Mouse (Mus musculus) kidney, embryonic 15.5 days (tissue): ENCODE results near the gene Hoxd12. TPM values are rescaled to one million over a fixed set of nuclear protein-coding genes. Genes with fewer than 3 reads are reported as not detected.

ENCODE experiments used
- ATAC-seq: fragments of 200-750 bp; cut with Nextera tagmentation; replicated peaks from 2 replicates; pipeline ENCODE4 v1.8.0; 2017; ENCODE audit warnings: moderate TSS enrichment; ENCODE audit not compliant: low FRiP score
- H3K27ac ChIP-seq: fragments of 300-500 bp; sonication (generic); 2 replicates; pipeline ENCODE4 v1.5.1; 2015; ENCODE audit warnings: mild to moderate bottlenecking, inconsistent platforms
- H3K27me3 ChIP-seq: fragments of 300-500 bp; sonication (generic); 2 replicates; pipeline ENCODE4 v1.6.1; 2015; ENCODE audit warnings: inconsistent platforms
- H3K36me3 ChIP-seq: fragments of 300-500 bp; sonication (generic); 2 replicates; pipeline ENCODE4 v1.6.1; 2015; ENCODE audit warnings: inconsistent platforms
- H3K4me1 ChIP-seq: fragments of 300-500 bp; sonication (generic); 2 replicates; pipeline ENCODE4 v1.6.1; 2015; ENCODE audit warnings: inconsistent platforms
- H3K4me2 ChIP-seq: fragments of 300-500 bp; sonication (generic); 2 replicates; pipeline ENCODE4 v1.6.1; 2015; ENCODE audit warnings: moderate library complexity, mild to moderate bottlenecking, inconsistent platforms
- H3K4me3 ChIP-seq: fragments of 300-500 bp; sonication (generic); replicated peaks from 2 replicates; pipeline ENCODE4 v1.5.1; 2015; ENCODE audit warnings: mild to moderate bottlenecking, inconsistent platforms
- H3K9ac ChIP-seq: fragments of 300-500 bp; sonication (generic); 2 replicates; pipeline ENCODE4 v1.6.1; 2015; ENCODE audit warnings: mild to moderate bottlenecking, inconsistent platforms
- H3K9me3 ChIP-seq: fragments of 300-500 bp; sonication (generic); replicated peaks from 2 replicates; pipeline ENCODE4 v1.6.1; 2016; ENCODE audit warnings: inconsistent platforms
- WGBS: fragments of 180-500 bp; shearing (Covaris S2); methylation state at CpG from one replicate; pipeline ENCODE4 v1.1.7; 2015; ENCODE audit warnings: mixed read lengths; 5-methylcytosine and 5-hydroxymethylcytosine counted together
- polyA plus RNA-seq: library from polyadenylated mRNA; unstranded; fragments of >200 nt; fragmentation: Nextera tagmentation; extraction: Ambion mirVana; gene quantifications from 2 replicates; pipeline ENCODE4 v1.2.1, GENCODE M21; 2015

Hoxd12 gene
- polyA plus RNA-seq, 1 experiment from 2014 or later, result 6.4 TPM

GRCm38 (mm10) chr2:74701949-74702819 is 27.4 kb downstream of the Hoxd12 start:
- Histone ChIP-seq H3K36me3 (no peaks in the 10 kb centered on the region), H3K4me1 (peaks cover 43% of the 10 kb centered on the region), H3K9me3 (no peaks in the 10 kb centered on the region), H3K9ac (no peak overlapping the region), H3K27ac (peak overlapping the region; percentile 100), H3K4me3 (peak overlapping the region; percentile 23), H3K27me3 (0 out of 2 replicates have a peak, but pooled peaks cover 7% of the 10 kb centered on the region), H3K4me2 (peak overlapping the region; percentile 75)
- ATAC-seq, result no peak
- 13% methylated on average over 17 of the region's 17 CpGs for WGBS

DNA sequence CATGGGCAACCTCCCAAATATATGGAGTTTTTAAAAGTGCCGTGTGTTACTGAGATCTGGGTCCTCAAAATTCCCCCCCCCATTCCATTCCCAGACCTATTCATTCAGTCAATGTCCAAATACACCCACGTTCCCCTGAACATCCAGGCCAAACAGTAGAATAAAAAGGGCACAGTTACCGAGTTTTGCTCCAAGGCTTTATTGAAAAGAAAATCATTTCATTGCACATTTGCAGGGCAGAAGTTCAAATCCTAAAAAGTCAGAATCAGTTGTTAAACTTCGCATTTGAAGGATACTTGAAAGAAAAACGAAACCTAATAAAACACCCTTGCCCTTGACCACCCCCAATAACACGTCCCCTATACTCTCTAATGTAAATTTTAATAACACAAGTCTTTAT is 28.0 kb downstream of the Hoxd12 start:
- no peaks in the 10 kb centered on the region for H3K9me3 ChIP-seq
- peak overlapping the region; percentile 100 for H3K27ac ChIP-seq
- 0 out of 2 replicates have a peak, but pooled peaks cover 7% of the 10 kb centered on the region for H3K27me3 ChIP-seq
- ATAC-seq, result no peak
- H3K4me1 ChIP-seq, result peaks cover 47% of the 10 kb centered on the region
- H3K36me3 ChIP-seq, result no peaks in the 10 kb centered on the region
- 39% methylated on average over 6 of the region's 6 CpGs for WGBS
- peak overlapping the region; percentile 12; the same call in 1 of the 2 replicates for H3K4me3 ChIP-seq
- peak overlapping the region; percentile 75 for H3K4me2 ChIP-seq
- H3K9ac ChIP-seq, result no peak overlapping the region

GRCm38 (mm10) chr2:74703317-74703716 is 28.5 kb downstream of the Hoxd12 start:
- H3K36me3 ChIP-seq, result no peaks in the 10 kb centered on the region
- peak overlapping the region; percentile 100 for H3K27ac ChIP-seq
- 29% methylated on average over 10 of the region's 10 CpGs for WGBS
- H3K4me3 ChIP-seq, result peak overlapping the region; percentile 79
- H3K27me3 ChIP-seq, result 0 out of 2 replicates have a peak, but pooled peaks cover 7% of the 10 kb centered on the region
- H3K9me3 ChIP-seq, result no peaks in the 10 kb centered on the region
- ATAC-seq, result no peak
- H3K9ac ChIP-seq, result peak overlapping the region; percentile 95
- H3K4me1 ChIP-seq, result peaks cover 50% of the 10 kb centered on the region
- H3K4me2 ChIP-seq, result peak overlapping the region; percentile 75

DNA sequence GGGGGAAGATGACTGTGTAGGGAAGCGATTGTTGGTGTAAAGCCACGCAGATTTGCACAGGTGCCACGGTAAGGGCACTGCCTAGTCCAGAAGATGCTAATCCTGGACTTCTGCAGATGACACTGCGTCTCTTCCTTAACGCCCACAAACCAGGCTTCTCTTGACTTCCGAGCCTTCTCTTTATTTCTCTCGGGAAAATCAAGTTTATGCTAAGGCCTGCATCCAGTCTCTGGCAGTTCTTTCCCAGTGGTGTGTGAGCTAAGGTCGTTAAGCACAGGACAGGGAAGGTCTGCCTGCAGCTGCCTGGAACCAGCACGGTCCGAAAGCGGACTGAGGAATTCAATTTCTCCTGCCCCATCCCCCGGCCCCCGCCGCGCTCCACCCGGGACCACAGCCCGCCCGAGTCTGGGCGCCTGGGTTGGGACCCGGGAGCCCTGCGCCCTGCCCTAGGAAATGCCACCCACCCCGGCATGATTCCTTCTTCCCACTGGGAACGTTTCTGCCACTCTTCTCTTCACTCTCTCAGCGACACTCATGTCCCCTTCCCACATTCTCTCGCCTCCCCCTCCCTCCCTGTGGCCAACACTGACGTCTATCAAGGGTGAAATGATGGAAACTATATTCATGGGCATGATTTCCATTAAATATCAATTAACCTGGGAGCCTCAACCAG is 29.0 kb downstream of the Hoxd12 start:
- 6% methylated on average over 26 of the region's 26 CpGs for WGBS
- peak overlapping the region; percentile 79 for H3K4me3 ChIP-seq

GRCm38 (mm10) chr2:74704393-74704998 is 29.7 kb downstream of the Hoxd12 start, which contains the start of gene Hoxd8:
Gene Hoxd8 (plus strand): TSS chr2:74704615.
- under 1% methylated on average over 36 of the region's 52 CpGs for WGBS
- Histone ChIP-seq H3K4me2 (peak within 1 kb of the TSS; percentile 75), H3K9me3 (no peaks in the 10 kb centered on the region), H3K9ac (peak within 1 kb of the TSS; percentile 95), H3K27ac (peak within 1 kb of the TSS; percentile 100), H3K4me3 (peak within 1 kb of the TSS; percentile 79), H3K27me3 (0 out of 2 replicates have a peak, but pooled peaks cover 7% of the 10 kb centered on the region), H3K4me1 (peaks cover 54% of the 10 kb centered on the region), H3K36me3 (no peaks in the 10 kb centered on the region)
- ATAC-seq, result peak; percentile 73

More for the DNA sequence above, 29.0 kb downstream of the Hoxd12 start:
- H3K36me3 ChIP-seq, result no peaks in the 10 kb centered on the region
- 0 out of 2 replicates have a peak, but pooled peaks cover 7% of the 10 kb centered on the region for H3K27me3 ChIP-seq
- peak overlapping the region; percentile 100 for H3K27ac ChIP-seq
- H3K9me3 ChIP-seq, result no peaks in the 10 kb centered on the region
- peak overlapping the region; percentile 75 for H3K4me2 ChIP-seq
- peak overlapping the region; percentile 95 for H3K9ac ChIP-seq
- H3K4me1 ChIP-seq, result peaks cover 53% of the 10 kb centered on the region
- peak; percentile 63 for ATAC-seq

- Histone ChIP-seq H3K36me3 (no peaks in the 10 kb centered on the region), H3K4me3 (peak overlapping the region; percentile 79), H3K4me1 (peaks cover 54% of the 10 kb centered on the region), H3K9ac (peak overlapping the region; percentile 95), H3K9me3 (no peaks in the 10 kb centered on the region), H3K27me3 (0 out of 2 replicates have a peak, but pooled peaks cover 7% of the 10 kb centered on the region), H3K4me2 (peak overlapping the region; percentile 75), H3K27ac (peak overlapping the region; percentile 100)
- peak; percentile 43 for ATAC-seq
- under 1% methylated on average over 39 of the region's 66 CpGs for WGBS
Observed at GRCm38 (mm10) chr2:74704999-74705466, 30.2 kb downstream of the Hoxd12 start.

DNA sequence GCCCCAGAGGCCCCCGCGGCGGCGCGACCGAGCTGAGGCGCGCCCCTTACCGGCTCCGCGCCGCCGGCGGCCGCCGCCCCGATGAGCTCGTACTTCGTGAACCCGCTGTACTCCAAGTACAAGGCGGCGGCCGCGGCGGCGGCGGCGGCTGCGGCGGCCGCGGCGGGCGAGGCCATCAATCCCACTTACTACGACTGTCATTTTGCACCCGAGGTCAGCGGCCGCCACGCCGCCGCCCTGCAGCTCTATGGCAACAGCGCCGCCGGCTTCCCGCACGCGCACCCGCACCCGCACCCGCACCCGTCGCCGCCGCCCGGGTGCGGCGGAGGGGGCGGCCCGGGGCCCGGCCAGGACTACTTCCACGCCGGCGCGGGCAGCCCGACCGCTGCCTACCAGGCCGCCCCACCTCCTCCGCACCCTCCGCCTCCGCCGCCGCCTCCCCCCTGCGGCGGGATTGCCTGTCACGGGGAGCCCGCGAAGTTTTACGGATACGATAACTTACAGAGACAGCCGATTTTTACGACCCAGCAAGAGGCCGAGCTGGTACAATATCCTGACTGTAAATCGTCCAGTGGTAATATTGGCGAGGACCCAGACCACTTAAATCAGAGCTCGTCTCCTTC is 30.8 kb downstream of the Hoxd12 start:
- WGBS, result under 1% methylated on average over 60 of the region's 85 CpGs
- Histone ChIP-seq H3K9ac (peak overlapping the region; percentile 95), H3K4me2 (peak overlapping the region; percentile 75), H3K4me1 (peaks cover 54% of the 10 kb centered on the region), H3K27me3 (0 out of 2 replicates have a peak, but pooled peaks cover 1% of the 10 kb centered on the region), H3K4me3 (peak overlapping the region; percentile 79), H3K9me3 (no peaks in the 10 kb centered on the region), H3K27ac (peak overlapping the region; percentile 100), H3K36me3 (no peaks in the 10 kb centered on the region)
- ATAC-seq, result peak; percentile 38; the same call in 1 of the 2 replicates

DNA sequence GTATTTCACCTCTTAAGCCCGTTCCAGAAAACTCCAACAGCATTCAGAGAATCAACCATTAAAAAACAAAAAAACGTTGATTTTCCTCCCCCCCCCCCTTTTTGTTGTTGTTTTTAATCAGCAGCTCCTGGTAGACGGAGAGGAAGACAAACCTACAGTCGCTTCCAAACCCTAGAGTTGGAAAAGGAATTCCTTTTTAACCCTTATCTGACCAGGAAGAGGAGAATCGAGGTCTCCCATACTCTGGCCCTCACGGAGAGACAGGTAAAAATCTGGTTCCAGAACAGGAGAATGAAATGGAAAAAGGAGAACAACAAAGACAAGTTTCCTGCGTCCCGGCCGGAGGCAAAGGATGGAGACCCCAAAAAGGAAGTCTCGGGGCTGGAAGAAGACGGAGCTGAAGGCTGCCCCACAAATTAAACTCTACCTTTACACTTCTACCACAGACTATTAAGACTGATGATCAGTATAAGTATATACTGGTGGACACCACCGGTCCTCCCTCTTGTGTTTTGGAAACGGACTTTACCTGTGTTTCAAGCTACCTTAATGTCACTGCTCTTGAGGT is 31.7 kb downstream of the Hoxd12 start:
- H3K4me1 ChIP-seq, result peaks cover 51% of the 10 kb centered on the region
- H3K9me3 ChIP-seq, result no peaks in the 10 kb centered on the region
- peak overlapping the region; percentile 75 for H3K4me2 ChIP-seq
- no peaks in the 10 kb centered on the region for H3K27me3 ChIP-seq
- no peaks in the 10 kb centered on the region for H3K36me3 ChIP-seq
- WGBS, result 2% methylated on average over 13 of the region's 13 CpGs
- H3K9ac ChIP-seq, result peak overlapping the region; percentile 95
- no peak for ATAC-seq
- peak overlapping the region; percentile 79 for H3K4me3 ChIP-seq
- peak overlapping the region; percentile 100 for H3K27ac ChIP-seq

DNA sequence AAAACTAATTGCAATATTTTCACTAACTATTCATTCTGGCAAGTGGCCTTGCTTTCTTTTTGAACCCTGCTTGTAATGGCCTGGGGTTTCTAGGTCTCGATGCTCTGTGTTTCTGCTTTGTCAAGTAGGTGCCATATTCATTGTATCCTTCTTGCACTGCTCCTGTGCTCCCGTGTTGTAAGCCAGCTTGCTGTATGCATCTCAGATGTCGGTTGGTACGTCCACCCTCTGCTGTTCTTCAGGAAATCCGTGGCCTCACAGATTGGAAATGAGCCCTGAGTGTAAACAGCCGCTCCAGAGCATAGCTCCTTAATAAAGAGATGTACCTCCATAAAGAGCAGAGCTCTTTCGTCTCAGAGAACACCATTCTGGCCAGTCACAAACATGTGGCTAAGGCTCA is 32.8 kb downstream of the Hoxd12 start:
- Histone ChIP-seq H3K4me2 (peak overlapping the region; percentile 75), H3K27ac (peak overlapping the region; percentile 64), H3K4me3 (peak overlapping the region; percentile 79), H3K27me3 (no peaks in the 10 kb centered on the region), H3K9ac (peak overlapping the region; percentile 35), H3K36me3 (no peaks in the 10 kb centered on the region), H3K4me1 (peaks cover 48% of the 10 kb centered on the region), H3K9me3 (no peaks in the 10 kb centered on the region)
- no peak for ATAC-seq
- WGBS, result 9% methylated on average over 7 of the region's 7 CpGs

DNA sequence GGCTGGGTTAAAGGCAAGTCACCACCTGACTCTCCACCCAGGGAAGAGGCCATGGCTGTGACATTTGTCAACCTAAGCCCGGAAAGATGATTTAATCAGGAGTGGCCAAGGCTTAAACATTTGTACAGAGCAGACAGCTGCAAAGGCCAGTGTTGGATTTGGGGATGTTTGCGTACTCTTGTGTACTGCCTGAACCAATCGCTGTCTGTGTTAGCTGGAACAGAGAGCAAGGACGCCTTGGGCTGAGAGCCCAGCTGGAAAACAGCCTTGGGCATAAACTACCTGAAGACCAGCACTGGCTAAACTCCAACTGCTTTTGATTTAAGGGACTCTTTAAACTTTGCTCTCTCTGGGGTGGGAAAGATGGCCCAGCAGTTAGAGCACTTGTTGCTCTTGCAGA is 33.9 kb downstream of the Hoxd12 start:
- peak overlapping the region; percentile 64 for H3K27ac ChIP-seq
- H3K9ac ChIP-seq, result peak overlapping the region; percentile 35
- H3K27me3 ChIP-seq, result no peaks in the 10 kb centered on the region
- no peaks in the 10 kb centered on the region for H3K36me3 ChIP-seq
- peak overlapping the region; percentile 75 for H3K4me2 ChIP-seq
- no peak for ATAC-seq
- 30% methylated on average over 4 of the region's 4 CpGs for WGBS
- H3K4me1 ChIP-seq, result peaks cover 40% of the 10 kb centered on the region
- H3K4me3 ChIP-seq, result peak overlapping the region; percentile 79
- no peaks in the 10 kb centered on the region for H3K9me3 ChIP-seq
